Mouse (Mus musculus) hindlimb bud, embryonic 11.5 days (tissue): Measurements from ENCODE around the gene Tgm3.

Source experiments
- DNase-seq: peaks from one replicate; pipeline ENCODE4 v3.0.0-alpha.2; 2012; ENCODE audit warnings: low read depth, low spot score; ENCODE audit errors: extremely low spot score

Tgm3 gene

GRCm38 (mm10) chr2:130012026-130012425 lies at the start of gene Tgm3:
TSS of gene Tgm3 (plus strand) at chr2:130012349.
- DNase-seq: no peak

GRCm38 (mm10) chr2:129980608-129981007 lies 31.5 kb upstream of the Tgm3 start:
- DNase-seq: no peak

GRCm38 (mm10) chr2:129987527-129988045 lies 24.6 kb upstream of the Tgm3 start:
- no peak for DNase-seq

- DNase-seq: no peak
Observed at GRCm38 (mm10) chr2:129989646-129990045, 22.5 kb upstream of the Tgm3 start.

- DNase-seq: no peak
Observed at GRCm38 (mm10) chr2:129994468-129994867, 17.7 kb upstream of the Tgm3 start.

- no peak for DNase-seq
Observed at GRCm38 (mm10) chr2:129998476-129998875, 13.7 kb upstream of the Tgm3 start.

- DNase-seq: no peak
Observed at GRCm38 (mm10) chr2:129999296-129999695, 12.9 kb upstream of the Tgm3 start.

GRCm38 (mm10) chr2:130000601-130001000 lies 11.5 kb upstream of the Tgm3 start:
- no peak for DNase-seq

- no peak for DNase-seq
Observed at GRCm38 (mm10) chr2:130004046-130004445, 8.1 kb upstream of the Tgm3 start.

GRCm38 (mm10) chr2:130009371-130009770 lies 2.8 kb upstream of the Tgm3 start:
- DNase-seq: no peak

GRCm38 (mm10) chr2:130013646-130014045 lies 1.5 kb downstream of the Tgm3 start:
- DNase-seq: no peak

- no peak for DNase-seq
Observed at GRCm38 (mm10) chr2:130015196-130015595, 3.0 kb downstream of the Tgm3 start.

- DNase-seq: no peak
Observed at GRCm38 (mm10) chr2:130018084-130018483, 5.9 kb downstream of the Tgm3 start.

GRCm38 (mm10) chr2:130027890-130028289 lies 15.7 kb downstream of the Tgm3 start:
- no peak for DNase-seq

- DNase-seq: no peak
Observed at GRCm38 (mm10) chr2:130029826-130030225, 17.7 kb downstream of the Tgm3 start.

- DNase-seq: no peak
Observed at GRCm38 (mm10) chr2:130032661-130033060, 20.5 kb downstream of the Tgm3 start.

GRCm38 (mm10) chr2:130036846-130037245 lies 24.7 kb downstream of the Tgm3 start:
- DNase-seq: no peak

GRCm38 (mm10) chr2:130038971-130039370 lies 26.8 kb downstream of the Tgm3 start:
- no peak for DNase-seq

- DNase-seq: no peak
Observed at GRCm38 (mm10) chr2:130040190-130040886, 28.2 kb downstream of the Tgm3 start.

GRCm38 (mm10) chr2:130043835-130044234 lies 31.7 kb downstream of the Tgm3 start:
- no peak for DNase-seq

GRCm38 (mm10) chr2:130047923-130048440 lies 35.8 kb downstream of the Tgm3 start:
- DNase-seq: no peak

GRCm38 (mm10) chr2:130048792-130049191 lies 36.6 kb downstream of the Tgm3 start:
- no peak for DNase-seq

- DNase-seq: peak; percentile 30
Observed at GRCm38 (mm10) chr2:130058149-130058548, 46.0 kb downstream of the Tgm3 start.
